Mouse (Mus musculus): ENCODE results near the gene Rasa2.
"Not testable (repeated sequence)": the region's sequence is repeated elsewhere in the genome, so short reads cannot be mapped to it uniquely, and the experiment has no call there.

The Rasa2 gene

GRCm38 (mm10) chr9:96631389-96632072 is at the start of gene Rasa2:
Rasa2 (minus strand) TSS chr9:96631617.
- peak; percentile 89 to 92 for DNase-seq

- no peak for DNase-seq
Measured at GRCm38 (mm10) chr9:96678611-96679010, 47.2 kb upstream of the Rasa2 start.

GRCm38 (mm10) chr9:96677711-96678110 is 46.3 kb upstream of the Rasa2 start:
- not testable (repeated sequence) for DNase-seq

GRCm38 (mm10) chr9:96676671-96677070 is 45.3 kb upstream of the Rasa2 start:
- DNase-seq, result no peak

- DNase-seq, result no peak
Measured at GRCm38 (mm10) chr9:96675763-96676640, 44.6 kb upstream of the Rasa2 start.

GRCm38 (mm10) chr9:96675071-96675762 is 43.8 kb upstream of the Rasa2 start:
- DNase-seq, result peak; percentile 62 to 75

GRCm38 (mm10) chr9:96674301-96674700 is 42.9 kb upstream of the Rasa2 start:
- DNase-seq, result no peak

GRCm38 (mm10) chr9:96672466-96672865 is 41.0 kb upstream of the Rasa2 start:
- no peak for DNase-seq

GRCm38 (mm10) chr9:96671249-96671648 is 39.8 kb upstream of the Rasa2 start:
- no peak for DNase-seq

- DNase-seq, result peak; percentile 97 to 98
Measured at GRCm38 (mm10) chr9:96669877-96670276, 38.5 kb upstream of the Rasa2 start.

GRCm38 (mm10) chr9:96668628-96669027 is 37.2 kb upstream of the Rasa2 start:
- DNase-seq, result peak; percentile 80 to 88

- DNase-seq, result peak in 1 of 2 experiments; percentile 15
Measured at GRCm38 (mm10) chr9:96660510-96661244, 29.3 kb upstream of the Rasa2 start.

- no peak for DNase-seq
Measured at GRCm38 (mm10) chr9:96659801-96660200, 28.4 kb upstream of the Rasa2 start.

- DNase-seq, result no peak
Measured at GRCm38 (mm10) chr9:96653538-96653937, 22.1 kb upstream of the Rasa2 start.

GRCm38 (mm10) chr9:96652763-96653162 is 21.3 kb upstream of the Rasa2 start:
- DNase-seq, result peak in 1 of 2 experiments; percentile 38

- no peak for DNase-seq
Measured at GRCm38 (mm10) chr9:96650807-96651206, 19.4 kb upstream of the Rasa2 start.

GRCm38 (mm10) chr9:96649924-96650323 is 18.5 kb upstream of the Rasa2 start:
- peak; percentile 54 to 55 for DNase-seq

- no peak for DNase-seq
Measured at GRCm38 (mm10) chr9:96649362-96649761, 17.9 kb upstream of the Rasa2 start.

GRCm38 (mm10) chr9:96646668-96647295 is 15.4 kb upstream of the Rasa2 start:
- no peak for DNase-seq

- DNase-seq, result no peak
Measured at GRCm38 (mm10) chr9:96644840-96645239, 13.4 kb upstream of the Rasa2 start.

GRCm38 (mm10) chr9:96644002-96644401 is 12.6 kb upstream of the Rasa2 start:
- DNase-seq, result not testable (repeated sequence)

GRCm38 (mm10) chr9:96639451-96639850 is 8.0 kb upstream of the Rasa2 start:
- DNase-seq, result peak; percentile 33 to 35
